Mouse (Mus musculus): ENCODE measurements around the gene Slc39a2.

The Slc39a2 gene

GRCm38 (mm10) chr14:51932092-51933020, 39.7 kb downstream of the Slc39a2 start:
- peak in 1 of 2 experiments; percentile 8 for DNase-seq (ENCODE audit: low spot score in 2 of 2)

GRCm38 (mm10) chr14:51939005-51939404, 46.3 kb downstream of the Slc39a2 start:
- DNase-seq (ENCODE audit: low spot score in 2 of 2), result no peak

- DNase-seq (ENCODE audit: low spot score in 2 of 2), result no peak
These were observed 48.4 kb downstream of the Slc39a2 start for GRCm38 (mm10) chr14:51940944-51941560.

- DNase-seq (ENCODE audit: low spot score in 2 of 2), result no peak
These were observed 48.9 kb downstream of the Slc39a2 start for GRCm38 (mm10) chr14:51941577-51941976.

- DNase-seq (ENCODE audit: low spot score in 2 of 2), result no peak
These were observed 49.5 kb downstream of the Slc39a2 start for GRCm38 (mm10) chr14:51942236-51942635.

GRCm38 (mm10) chr14:51943336-51943735, 50.6 kb downstream of the Slc39a2 start:
- no peak for DNase-seq (ENCODE audit: low spot score in 2 of 2)

All from right cerebral cortex, postnatal 10 days (tissue).